Mouse (Mus musculus) E14TG2a.4 (cell line): ENCODE results near the gene Dctn1.
A peak's percentile ranks its signal among the peaks of the same experiment; 100 is the strongest.
"Not testable (repeated sequence)": the region's sequence is repeated elsewhere in the genome, so short reads cannot be mapped to it uniquely, and the experiment has no call there.

ENCODE experiments used
- CTCF ChIP-seq: conservative IDR thresholded peaks from 2 replicates; pipeline ENCODE4 v1.5.1; 2014; ENCODE audit warnings: low read length
- NANOG ChIP-seq: IDR thresholded peaks from 2 replicates; pipeline ENCODE4 v1.6.1; 2014; ENCODE audit warnings: borderline replicate concordance, low read length, mixed read lengths
- POU5F1 ChIP-seq: IDR thresholded peaks from 2 replicates; pipeline ENCODE4 v1.6.1; 2014; ENCODE audit warnings: low read length, borderline replicate concordance

DNA sequence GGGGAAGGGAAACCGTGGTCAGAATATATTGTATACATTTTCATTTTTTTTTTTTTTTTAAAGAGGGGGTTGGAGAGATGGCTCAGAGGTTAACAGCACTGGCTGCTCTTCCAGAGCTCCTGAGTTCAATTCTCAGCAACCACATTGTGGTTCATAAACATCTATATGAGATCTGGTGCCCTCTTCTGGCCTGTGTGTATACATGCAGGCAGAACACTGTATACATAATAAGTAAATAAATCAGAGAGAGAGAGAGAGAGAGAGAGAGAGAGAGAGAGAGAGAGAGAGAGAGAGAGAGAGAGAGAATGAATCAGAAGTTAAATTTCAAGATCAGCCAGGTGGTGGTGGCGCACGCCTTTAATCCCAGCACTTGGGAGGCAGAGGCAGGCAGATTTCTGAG lies 6.3 kb upstream of the Dctn1 start:
- 0 out of 2 replicates have a peak, but pooled peaks have one; percentile 17 for TF ChIP-seq CTCF
- not testable (repeated sequence) for TF ChIP-seq POU5F1, NANOG
